Mouse (Mus musculus): ENCODE measurements around the gene Fgfr2. TPM values are rescaled to one million over a fixed set of nuclear protein-coding genes. Genes with fewer than 3 reads are reported as not detected.

The Fgfr2 gene
- total RNA-seq, 2 experiments from 2014 or later = 27.3 to 32.7 TPM

DNA sequence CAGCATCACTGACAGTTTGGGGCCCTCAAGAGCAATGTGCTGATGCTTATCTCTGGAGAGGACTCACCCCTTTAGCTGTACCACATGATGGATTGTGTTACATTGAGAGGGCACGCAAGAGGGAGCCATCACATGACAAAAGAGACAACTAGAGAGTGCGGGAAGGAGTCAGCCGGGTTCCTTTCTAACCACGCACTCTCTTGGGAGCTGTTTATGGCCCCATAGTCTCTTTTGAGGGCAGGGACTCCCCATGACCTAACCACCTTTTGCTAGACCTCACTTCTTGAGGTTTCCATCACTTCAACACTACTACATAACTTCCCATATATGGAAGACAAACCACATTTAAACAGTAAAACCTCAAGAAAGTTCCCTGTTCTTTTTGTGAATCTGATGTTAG, 2799.4 kb downstream of the Fgfr2 start:
- intact Hi-C loops (cut with DNase I) = no loop called here
- no peak for DNase-seq (ENCODE audit: low spot score in 2 of 2)

DNA sequence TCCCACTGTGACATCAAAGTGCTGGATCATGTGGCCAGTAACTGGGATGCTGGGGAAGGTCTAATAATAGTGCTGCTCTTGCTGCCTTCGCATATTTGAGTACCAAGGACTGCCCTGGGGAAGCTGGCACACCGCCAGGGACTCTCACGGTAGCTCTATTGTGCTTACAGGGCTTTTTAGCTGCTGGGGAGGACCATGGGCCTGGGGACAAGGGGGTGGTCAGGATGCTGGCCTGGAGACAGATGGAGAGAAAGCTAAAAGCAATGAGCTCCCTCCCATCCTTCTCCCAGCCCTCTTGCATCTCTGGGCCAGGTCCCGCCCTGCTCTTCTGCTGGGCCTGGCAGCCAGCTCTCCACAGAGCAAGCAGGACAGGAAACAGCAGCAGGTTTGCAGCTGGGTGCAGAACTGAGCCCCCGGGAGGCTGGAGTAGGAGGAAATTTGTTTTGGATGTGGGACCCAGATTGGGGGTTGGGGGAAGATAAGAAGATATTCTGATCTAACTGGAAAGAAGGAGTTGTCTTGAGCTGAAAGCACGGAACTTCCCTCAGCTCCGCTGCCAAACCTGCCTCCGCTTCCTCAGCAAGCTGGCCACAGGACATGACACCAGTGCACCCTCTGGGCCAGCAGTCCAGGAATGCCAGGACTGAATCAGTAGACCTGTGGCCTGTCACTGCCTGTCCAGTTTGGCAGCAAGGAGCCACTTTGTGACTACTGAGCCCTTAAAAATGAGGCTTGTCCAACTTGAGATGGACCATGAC, 2803.2 kb downstream of the Fgfr2 start:
- intact Hi-C loops (cut with DNase I) = no loop called here

DNA sequence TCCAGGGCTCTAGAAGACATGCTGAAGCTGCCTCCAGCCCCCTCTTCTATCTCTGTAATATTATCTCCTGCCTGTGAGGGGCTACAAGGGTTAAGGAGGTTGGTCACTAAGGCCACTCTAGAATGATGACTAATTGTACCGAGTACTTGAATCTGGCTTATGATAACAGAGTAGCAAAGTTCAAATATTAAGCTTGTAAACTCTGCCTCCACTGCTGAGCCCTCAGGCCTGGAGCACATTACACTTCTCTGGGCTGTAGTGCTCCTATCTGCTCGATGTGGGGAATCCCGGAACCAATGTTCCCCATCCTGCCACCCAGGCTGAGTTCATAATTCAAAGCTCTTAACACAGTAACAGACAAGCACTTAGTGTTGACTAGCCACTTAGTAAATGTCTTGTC, 2806.9 kb downstream of the Fgfr2 start:
- intact Hi-C loops (cut with DNase I) = no loop called here
- no peak for DNase-seq (ENCODE audit: low spot score in 2 of 2)

More for the DNA sequence above, 2803.2 kb downstream of the Fgfr2 start:
- peak; percentile 40 to 44 for DNase-seq (ENCODE audit: low spot score in 2 of 2)

DNA sequence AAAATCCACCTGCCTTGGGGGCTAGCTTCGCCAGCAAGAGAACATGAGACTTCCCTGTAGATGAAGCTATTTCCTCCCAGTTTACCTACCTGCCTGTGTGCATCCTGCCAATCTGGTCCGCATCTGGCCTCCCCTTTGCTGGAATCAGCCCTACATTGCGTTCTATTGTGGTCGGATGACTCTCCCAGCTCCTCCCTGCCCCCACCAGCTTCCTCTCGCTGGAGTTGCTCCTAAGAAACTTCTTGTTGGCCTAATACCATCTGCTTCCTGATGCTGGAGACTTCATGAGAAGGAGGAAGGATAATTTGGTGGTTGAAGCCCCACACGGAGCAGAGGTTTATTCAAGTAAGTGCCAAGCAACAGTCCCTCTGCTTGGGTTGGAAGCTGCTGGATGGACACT, 2807.9 kb downstream of the Fgfr2 start:
- DNase-seq (ENCODE audit: low spot score in 2 of 2) = no peak
- intact Hi-C loops (cut with DNase I) = no loop called here

DNA sequence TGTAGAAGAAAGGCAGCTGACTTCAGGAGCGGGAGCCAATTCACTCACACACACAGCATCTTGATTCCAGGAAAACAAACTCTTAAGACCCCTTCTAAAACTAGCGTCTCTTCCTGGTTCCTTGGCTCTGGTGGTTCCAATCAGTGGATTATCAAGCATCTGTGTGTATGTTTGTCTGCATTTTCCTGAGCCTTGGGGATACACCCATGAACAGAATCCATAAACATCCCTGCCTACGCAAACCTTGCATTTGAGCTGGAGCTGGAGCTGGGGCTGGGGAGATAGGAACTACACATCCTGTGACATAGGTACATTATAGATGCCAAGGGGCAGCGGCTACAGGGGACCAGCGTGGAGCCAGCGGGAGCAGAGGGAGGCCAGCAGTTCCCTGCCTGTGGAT, 2808.5 kb downstream of the Fgfr2 start:
- intact Hi-C loops (cut with DNase I) = no loop called here
- DNase-seq (ENCODE audit: low spot score in 2 of 2) = no peak

DNA sequence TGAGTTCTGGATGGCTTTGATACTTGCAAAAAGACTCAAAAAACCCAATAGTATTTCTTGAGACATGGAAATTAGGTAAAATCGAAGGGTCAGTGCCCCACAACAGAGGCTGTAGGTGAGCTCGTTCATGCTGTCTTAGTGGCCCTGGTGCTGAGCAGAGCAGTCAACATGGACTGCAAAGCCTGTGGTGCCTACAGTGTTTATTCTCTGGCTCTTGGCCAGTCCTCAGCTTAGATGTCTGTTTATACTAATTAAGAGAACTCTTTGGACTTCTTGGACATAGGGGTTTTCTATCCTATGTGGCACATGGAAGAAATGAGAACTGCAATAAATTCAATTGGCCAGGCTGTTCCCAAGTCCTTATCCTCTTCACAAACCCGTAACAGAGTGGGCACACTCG, 2811.8 kb downstream of the Fgfr2 start:
- DNase-seq (ENCODE audit: low spot score in 2 of 2) = no peak
- intact Hi-C loops (cut with DNase I) = no loop called here

DNA sequence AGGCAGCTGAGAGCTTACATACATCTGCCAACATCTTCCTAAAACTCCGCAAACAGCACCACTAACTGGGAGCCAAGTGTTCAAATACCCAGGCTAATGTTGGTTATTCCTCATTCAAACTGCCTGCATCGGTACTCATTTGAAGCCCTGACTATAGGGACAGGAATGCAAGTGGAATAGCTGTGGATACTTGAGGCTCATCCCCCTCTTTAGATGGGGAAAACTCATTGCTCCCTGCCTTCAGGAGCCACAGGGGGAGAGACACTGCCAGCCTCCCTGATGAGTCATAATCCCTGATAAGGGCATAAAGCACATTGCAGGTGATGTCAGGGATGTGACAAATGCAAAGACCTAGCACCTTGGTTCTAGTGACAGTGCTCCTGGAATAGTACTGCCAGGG, 2814.0 kb downstream of the Fgfr2 start:
- intact Hi-C loops (cut with DNase I) = no loop called here
- DNase-seq (ENCODE audit: low spot score in 2 of 2) = no peak

DNA sequence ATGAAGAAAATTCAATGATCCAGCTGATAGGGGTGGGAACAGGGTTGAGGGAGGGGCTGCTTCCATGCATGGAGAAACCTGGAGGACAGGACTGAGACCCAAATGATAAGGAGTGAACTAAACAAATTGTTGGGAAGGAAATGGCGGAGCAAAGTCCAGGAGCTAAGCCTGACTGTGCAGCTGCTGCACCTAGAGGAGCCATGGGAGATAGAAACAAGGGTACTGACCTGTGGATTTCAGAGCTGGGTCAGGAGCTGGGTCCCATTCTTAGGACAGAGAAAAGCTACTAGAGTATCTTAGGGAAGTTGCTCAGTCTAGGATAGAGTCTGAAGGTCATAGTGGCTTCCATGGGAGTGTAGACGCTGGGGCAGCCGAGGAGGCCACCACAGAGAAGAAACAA, 2816.1 kb downstream of the Fgfr2 start:
- intact Hi-C loops (cut with DNase I) = no loop called here
- DNase-seq (ENCODE audit: low spot score in 2 of 2) = no peak

DNA sequence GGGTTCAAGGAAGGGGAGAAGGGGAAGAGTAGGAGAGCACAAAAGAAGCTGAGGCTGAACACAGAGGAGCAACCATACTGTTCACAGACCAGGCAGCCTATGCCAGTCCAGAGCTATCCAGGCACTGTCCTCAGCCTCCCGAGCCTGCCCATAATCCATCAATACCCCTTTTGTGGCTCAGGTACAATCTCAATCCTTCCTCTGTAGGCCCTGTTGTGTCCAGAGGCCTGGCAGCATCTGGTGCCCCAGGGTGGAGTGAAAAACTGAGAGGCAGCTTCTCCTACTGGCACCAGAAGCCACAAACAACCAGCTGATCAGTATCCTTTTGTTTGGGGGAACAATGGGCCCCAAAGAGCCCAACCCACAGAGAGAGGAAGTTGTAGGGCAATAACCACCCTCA, 2818.5 kb downstream of the Fgfr2 start:
- intact Hi-C loops (cut with DNase I) = no loop called here
- no peak for DNase-seq (ENCODE audit: low spot score in 2 of 2)

DNA sequence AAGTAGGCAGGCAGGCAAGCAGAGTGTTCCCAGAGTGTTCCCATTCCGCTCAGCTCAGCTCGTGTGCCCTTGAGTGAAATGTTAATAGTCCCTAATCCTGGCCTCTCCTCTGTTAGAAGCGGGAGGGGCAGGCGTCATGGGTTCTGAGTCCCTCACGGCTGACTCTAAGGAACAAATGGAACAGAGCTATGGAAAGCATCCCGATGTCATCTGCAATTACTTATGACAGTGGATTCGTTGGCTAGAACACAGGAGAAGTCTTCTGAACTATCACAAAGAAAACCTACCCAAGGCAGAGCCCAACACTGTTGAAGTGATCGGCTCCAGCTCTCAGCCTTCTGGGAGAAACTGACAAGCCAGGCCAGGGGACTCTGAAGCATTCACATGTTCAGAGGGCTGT, 2819.7 kb downstream of the Fgfr2 start:
- intact Hi-C loops (cut with DNase I) = no loop called here

DNA sequence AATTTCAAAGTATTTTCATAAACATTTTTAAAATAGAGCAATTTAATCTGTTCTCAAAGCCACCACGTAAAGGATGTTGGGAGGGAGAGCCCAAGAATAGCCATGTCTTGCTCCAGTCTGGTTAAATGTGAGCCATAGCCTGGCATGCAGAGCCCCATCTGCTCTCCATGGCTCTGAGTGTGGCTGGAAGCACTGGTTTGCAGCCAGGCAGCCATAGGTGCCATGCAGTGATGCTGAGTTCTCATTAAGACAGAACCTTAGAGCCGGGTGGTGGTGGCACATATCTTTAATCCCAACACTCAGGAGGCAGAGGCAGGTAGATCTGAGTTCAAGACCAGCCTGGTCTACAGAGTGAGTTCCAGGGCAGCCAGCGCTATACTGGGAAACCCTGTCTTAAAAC, 2822.5 kb downstream of the Fgfr2 start:
- no peak for DNase-seq (ENCODE audit: low spot score in 2 of 2)
- intact Hi-C loops (cut with DNase I) = no loop called here

More for the DNA sequence above, 2819.7 kb downstream of the Fgfr2 start:
- no peak for DNase-seq (ENCODE audit: low spot score in 2 of 2)

DNA sequence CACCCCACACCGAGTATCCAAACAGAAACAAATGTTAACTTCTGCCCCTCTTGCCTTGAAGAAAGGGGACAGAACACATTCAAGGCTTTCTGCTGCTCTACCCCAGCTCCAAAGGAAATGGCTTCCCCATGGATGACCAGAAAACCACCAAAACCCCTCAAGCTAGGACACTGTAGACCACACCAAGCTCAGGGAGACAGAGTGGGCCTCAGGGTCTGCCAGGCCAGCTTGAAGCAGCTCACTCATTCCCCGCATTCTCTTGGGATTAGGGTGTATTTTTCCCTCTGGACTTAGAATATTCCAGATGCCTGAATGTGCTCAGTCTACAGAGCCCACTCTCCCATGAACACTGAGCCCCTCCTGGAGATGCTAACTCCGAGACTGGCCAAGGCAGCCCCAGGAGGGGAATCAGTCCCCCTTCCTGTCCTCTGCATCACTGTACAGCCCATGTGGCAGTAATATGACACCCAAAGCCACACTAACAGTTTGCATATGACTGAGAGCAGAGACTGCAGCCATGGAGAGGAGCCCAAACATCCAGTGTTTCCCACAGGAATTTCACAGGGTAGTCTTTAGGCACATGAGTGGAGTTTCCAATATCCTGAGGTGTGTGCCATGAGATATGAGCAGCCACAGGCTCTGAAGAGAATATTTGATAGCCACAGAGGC, 2824.1 kb downstream of the Fgfr2 start:
- intact Hi-C loops (cut with DNase I) = no loop called here
- no peak for DNase-seq (ENCODE audit: low spot score in 2 of 2)

DNA sequence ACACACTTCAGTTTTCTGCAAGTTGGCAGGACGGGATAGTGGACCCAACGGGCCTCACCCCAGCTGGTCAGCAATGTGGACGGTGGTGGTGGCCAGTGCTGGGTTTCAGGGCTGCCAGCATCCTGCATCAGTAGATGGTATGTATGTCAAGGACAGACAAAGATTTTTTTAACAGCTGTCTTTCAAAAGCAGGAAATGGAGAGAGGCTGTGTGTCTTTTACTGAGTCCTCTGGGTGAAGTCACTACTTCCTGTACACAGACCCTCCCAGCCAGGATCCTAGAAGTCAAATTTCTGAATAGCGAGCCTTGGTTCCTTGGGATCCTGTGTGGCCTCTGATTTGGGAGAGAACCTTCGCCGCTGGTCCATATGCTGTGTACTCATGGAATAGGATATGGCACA, 2832.0 kb downstream of the Fgfr2 start:
- intact Hi-C loops (cut with DNase I) = no loop called here
- no peak for DNase-seq (ENCODE audit: low spot score in 2 of 2)

DNA sequence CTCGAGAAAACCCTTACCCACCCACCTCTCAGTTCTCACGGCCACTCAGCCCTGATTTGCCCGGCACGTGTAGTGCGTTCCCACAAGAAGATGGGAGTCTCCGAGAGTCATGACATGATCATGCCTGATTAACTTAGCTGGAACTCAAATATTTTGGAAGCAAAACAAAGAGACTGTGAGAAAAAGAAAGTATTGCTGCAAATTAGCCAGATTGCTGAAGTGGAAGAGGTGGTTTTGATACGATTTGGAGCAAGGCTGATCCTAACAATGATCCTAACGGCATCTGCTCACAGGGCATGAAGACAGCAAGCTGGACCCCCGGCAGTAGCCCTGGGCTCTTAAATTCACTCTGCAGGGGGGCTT, 2833.7 kb downstream of the Fgfr2 start:
- no peak for DNase-seq (ENCODE audit: low spot score in 2 of 2)
- intact Hi-C loops (cut with DNase I) = no loop called here

DNA sequence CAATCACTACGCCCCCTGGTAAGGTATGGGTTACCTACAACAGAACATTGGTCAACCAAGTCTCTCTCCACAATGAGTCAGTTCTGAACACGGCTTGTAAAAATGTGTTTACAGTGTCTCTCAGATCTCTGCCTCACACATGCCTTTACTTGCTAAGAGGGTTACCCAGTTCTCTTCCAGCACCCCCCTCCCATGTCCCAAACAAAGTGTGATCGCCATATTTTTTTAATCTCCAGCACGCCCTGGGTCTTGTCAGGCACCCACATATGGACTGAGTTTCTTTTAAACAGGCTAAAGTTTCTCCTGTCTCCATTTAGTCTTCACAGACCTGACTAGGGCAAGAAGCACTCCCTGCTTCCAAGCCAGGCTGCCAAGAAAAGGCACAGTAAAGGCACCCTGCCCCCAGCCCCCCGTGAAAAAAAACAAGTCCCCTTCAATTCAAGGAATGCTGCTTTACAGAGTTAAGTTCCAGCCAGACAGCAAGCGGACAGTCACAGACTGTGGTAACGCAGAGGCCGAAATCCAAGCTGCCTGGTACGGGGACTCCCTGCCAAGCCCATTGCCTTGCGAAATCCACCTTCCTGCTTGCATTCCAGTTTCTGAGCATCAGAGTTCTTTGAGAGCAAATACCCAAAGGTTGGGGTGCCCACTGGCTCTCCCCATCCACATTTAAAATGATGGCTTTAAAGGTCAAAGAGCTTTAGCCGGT, 2834.3 kb downstream of the Fgfr2 start:
- DNase-seq (ENCODE audit: low spot score in 2 of 2) = no peak

DNA sequence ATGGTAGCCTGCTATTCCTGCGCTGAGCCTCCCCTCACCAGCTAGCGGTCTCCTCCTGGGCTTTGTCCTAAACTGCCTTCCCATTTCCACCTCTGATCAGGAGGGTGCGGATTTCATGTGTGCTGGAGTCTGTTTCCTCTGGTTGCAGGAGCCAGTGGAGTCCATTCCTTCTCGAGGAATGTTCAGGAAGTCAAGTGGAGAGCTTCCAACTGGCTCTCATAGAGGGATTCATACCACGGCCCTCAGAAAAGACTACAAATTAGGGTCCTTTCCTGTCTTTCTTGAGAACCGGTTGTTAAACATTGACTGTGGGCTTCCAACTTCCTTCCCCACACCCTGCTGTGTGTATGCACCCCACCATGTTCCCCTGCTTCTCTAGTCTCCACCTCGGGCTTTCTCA, 2834.9 kb downstream of the Fgfr2 start:
- DNase-seq (ENCODE audit: low spot score in 2 of 2) = no peak
- intact Hi-C loops (cut with DNase I) = no loop called here

More for the DNA sequence above, 2834.3 kb downstream of the Fgfr2 start:
- intact Hi-C loops (cut with DNase I) = no loop called here

DNA sequence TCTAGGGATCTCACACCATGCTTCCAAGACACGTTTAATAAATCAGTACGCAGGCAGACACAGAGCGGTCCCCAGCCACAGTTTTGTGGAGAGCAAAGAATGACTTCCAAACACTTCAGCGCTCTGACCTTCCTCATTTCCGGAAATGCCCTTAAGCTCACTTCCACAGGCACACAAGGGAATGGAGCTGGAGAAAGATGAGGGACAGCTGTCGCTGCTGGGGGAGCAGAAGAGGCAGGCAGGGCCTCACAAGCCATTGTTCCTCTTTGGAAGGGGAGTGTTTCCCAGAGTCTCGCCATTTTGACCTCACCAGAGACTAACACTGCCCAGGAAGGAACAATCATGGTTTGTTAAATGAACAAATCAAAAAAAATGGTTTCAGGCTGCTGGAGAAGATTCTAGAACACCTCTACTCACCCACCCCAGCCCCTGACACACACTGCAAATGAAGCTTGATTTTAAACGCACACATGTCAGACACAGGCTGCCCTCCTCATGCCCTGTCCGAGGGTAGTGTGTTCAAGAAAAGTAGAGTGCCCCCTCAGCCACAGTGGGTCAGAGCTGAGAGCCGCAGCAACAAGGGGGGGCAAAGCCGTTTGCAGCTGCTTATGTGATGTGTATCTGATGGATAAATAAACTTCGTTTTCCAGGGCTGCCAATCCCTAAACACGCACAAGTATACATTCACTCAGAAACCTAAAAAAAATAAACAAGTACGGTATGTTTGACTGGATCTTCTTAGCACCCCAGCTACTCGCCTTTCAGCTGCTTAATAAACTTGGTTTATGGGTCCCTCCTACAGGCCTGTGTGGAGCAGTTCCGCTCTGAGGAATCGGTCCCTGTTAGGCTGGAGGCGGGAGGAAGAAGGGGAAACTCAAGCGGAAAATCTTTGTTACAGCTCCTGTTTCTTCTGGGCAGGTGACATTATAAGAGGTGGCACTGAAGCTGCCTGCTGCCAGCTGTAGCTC, 2844.1 kb downstream of the Fgfr2 start:
- no peak for DNase-seq (ENCODE audit: low spot score in 2 of 2)
- intact Hi-C loops (cut with DNase I) = loop anchor here (10.0 kb wide), 1 partner anchor 294 kb away; no protein-coding TSS in a partner anchor

DNA sequence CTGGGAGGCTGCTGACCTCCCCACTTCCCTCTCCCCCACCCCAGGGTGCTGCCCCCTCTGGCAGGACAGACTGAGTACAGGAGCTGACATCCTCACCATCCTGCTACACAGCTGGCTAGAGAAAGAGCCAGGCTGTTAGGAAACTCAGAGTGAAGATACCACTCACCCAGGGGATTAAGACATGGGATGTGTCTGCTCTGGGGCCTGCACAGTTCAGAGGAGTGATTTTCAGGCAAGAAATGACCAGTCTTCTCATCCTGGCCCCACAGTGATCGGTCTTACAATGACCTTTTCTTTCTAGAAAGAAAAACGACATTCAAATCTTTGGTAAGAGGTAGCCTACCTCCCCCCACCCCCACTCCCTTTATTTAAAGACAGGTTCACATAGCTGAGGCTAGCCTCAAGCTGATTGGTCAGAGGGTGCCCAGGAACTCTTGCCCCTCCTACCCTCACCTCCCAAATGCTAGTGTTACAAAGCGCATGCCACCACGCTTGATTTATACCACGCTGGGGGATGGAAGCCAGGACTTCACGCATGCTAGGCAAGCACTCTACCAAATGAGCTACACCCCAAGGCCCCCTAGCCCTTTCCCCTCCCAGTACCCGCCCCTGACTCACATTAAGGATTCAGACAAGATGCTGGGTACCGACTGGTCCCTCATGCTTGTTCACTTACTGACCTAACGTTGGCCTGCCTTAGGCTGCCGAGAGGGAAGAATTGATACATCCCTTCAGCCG, 2845.0 kb downstream of the Fgfr2 start:
- intact Hi-C loops (cut with DNase I) = loop anchor here (10.0 kb wide), 1 partner anchor 293 kb away; no protein-coding TSS in a partner anchor

DNA sequence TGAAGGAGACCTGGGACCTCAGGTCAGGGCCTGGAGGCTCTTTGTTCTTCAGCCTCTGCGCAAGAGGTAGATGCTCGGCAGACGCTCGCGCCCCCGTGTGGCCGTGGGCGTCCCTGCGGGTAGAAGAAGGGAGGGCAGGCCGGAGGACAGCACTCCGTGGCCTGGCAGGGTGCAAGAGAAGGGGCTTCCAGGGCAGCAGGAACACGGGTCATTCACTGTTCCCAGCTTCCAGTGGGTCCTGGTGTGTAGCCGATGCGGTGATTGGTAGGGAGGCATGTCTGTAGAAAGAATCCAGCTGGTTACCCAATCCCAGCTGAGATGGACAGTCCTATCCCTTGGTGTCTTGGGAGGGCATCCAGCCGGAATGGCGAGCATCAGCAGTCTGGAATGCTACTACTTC, 2849.9 kb downstream of the Fgfr2 start:
- intact Hi-C loops (cut with DNase I) = loop anchor here (2.0 to 10.0 kb wide), 4 partner anchors 104 to 620 kb away; no protein-coding TSS in a partner anchor
- peak in 1 of 2 experiments; percentile 74 for DNase-seq (ENCODE audit: low spot score in 2 of 2)

More for the DNA sequence above, 2845.0 kb downstream of the Fgfr2 start:
- DNase-seq (ENCODE audit: low spot score in 2 of 2) = no peak
